Mouse (Mus musculus) midbrain, embryonic 16.5 days (tissue): Measurements from ENCODE around the gene Smc2. TPM values are rescaled to one million over a fixed set of nuclear protein-coding genes. Genes with fewer than 3 reads are reported as not detected.
A peak's percentile ranks its signal among the peaks of the same experiment; 100 is the strongest.
"Not testable (repeated sequence)": the region's sequence is repeated elsewhere in the genome, so short reads cannot be mapped to it uniquely, and the experiment has no call there.

ENCODE experiments used
- ATAC-seq: fragments of 200-750 bp; cut with Nextera tagmentation; 2 replicates; pipeline ENCODE4 v1.8.0; 2017; ENCODE audit warnings: moderate TSS enrichment
- H3K27ac ChIP-seq: fragments of 300-500 bp; sonication (generic); 2 replicates; pipeline ENCODE4 v1.5.1; 2014; ENCODE audit warnings: mild to moderate bottlenecking, low read length, mixed read lengths
- H3K27me3 ChIP-seq: fragments of 300-500 bp; sonication (generic); 2 replicates; pipeline ENCODE4 v1.6.1; 2014; ENCODE audit warnings: low read depth, low read length, mixed read lengths; ENCODE audit not compliant: control insufficient read depth, insufficient read depth
- H3K36me3 ChIP-seq: fragments of 300-500 bp; sonication (generic); 2 replicates; pipeline ENCODE4 v1.6.1; 2014; ENCODE audit warnings: mild to moderate bottlenecking, low read length, moderate library complexity, mixed read lengths; ENCODE audit not compliant: control insufficient read depth, insufficient read depth
- H3K4me1 ChIP-seq: fragments of 300-500 bp; sonication (generic); 2 replicates; pipeline ENCODE4 v1.6.1; 2014; ENCODE audit warnings: mild to moderate bottlenecking, low read length, mixed read lengths; ENCODE audit not compliant: control insufficient read depth, insufficient read depth
- H3K4me2 ChIP-seq: fragments of 300-500 bp; sonication (generic); 2 replicates; pipeline ENCODE4 v1.6.1; 2014; ENCODE audit warnings: mild to moderate bottlenecking, low read length, mixed read lengths
- H3K4me3 ChIP-seq: fragments of 300-500 bp; sonication (generic); 2 replicates; pipeline ENCODE4 v1.5.1; 2014; ENCODE audit warnings: low read depth, mild to moderate bottlenecking, low read length, moderate library complexity, mixed read lengths
- H3K9ac ChIP-seq: fragments of 300-500 bp; sonication (generic); 2 replicates; pipeline ENCODE4 v1.6.1; 2014; ENCODE audit warnings: low read depth, low read length, mixed read lengths
- H3K9me3 ChIP-seq: fragments of 300-500 bp; sonication (generic); replicated peaks from 2 replicates; pipeline ENCODE4 v1.6.1; 2014; ENCODE audit warnings: mild to moderate bottlenecking, low read length, mixed read lengths; ENCODE audit not compliant: control insufficient read depth, poor library complexity, severe bottlenecking
- WGBS: fragments of 180-500 bp; shearing (Covaris S2); extraction: QIAGEN DNeasy Blood & Tissue Kit; methylation state at CpG from one replicate; pipeline ENCODE4 v1.1.7; 2014; 5-methylcytosine and 5-hydroxymethylcytosine counted together
- polyA plus RNA-seq: library from polyadenylated mRNA; unstranded; fragments of >200 nt; fragmentation: Nextera tagmentation; extraction: Ambion mirVana; gene quantifications from 2 replicates; pipeline ENCODE4 v1.2.1, GENCODE M21; 2015

The Smc2 gene
- polyA plus RNA-seq: 39.8 and 50.8 TPM in 2 replicates

DNA sequence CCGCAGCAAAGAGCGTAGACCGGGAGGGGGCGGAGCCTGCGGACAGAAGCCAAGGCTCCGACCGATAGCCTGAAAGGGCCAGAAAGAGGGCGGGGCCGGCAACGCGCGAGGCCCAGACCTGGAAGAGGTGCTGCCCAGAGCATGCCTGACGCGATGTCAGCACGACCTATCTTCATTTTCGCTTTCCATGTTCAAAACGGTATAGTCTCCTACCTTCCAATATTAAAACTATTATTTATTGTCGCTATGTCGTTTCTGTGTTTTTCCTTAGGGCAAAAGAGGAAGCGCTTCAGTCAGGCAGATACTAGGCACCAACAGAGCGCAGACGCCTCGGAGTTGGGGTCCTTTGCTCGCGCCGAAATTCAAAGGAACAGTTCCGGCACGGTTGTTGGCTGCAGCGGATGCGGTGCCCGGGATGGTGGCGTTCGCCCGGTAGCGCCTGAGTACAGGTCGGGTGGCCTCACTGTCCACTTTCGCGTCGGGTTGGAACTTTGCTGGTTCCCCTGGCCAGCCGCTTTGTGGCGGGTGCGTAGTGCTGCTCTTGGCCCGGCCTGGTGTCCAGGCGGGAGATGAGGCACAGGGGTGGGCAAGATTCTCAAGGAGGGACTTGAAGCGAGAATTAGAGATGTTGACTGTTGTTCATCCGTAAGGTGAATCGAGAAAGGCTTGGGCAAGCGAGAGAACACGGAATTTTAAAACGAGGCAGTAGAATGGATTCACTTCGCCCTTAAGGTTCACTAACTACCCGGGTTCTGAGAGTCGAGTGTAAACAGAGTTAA is at the start of gene Smc2:
Gene Smc2, plus strand, starts transcription at position 358 of the 779 bp plus-strand sequence.
- peak within 1 kb of the TSS; percentile 73 for H3K9ac ChIP-seq
- ATAC-seq: peak; percentile 99
- H3K36me3 ChIP-seq: no peaks in the 10 kb centered on the region

DNA sequence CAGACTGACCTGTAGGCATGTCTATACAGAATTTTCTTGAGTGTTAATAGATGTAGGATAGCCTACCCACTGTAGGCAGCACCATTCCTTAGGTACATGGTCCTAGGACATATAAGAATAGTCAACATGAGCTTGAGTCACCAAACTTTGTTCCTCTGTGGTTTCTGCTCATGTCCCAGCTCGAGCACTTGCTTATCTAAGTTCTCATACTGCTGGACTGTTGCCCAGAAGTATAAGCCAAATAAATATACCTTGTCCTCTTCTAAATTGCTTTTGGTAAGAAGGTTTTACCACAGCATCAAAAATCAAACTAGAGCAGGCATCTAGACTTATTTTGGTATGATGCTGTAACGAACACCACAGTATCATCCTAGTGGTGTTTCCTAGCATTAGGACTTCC is 27.5 kb upstream of the Smc2 start:
- Histone ChIP-seq H3K4me2 (no peak overlapping the region), H3K9me3 (no peaks in the 10 kb centered on the region), H3K36me3 (no peaks in the 10 kb centered on the region), H3K27me3 (no peaks in the 10 kb centered on the region), H3K4me1 (no peaks in the 10 kb centered on the region), H3K27ac (no peak overlapping the region), H3K9ac (no peak overlapping the region), H3K4me3 (no peak overlapping the region)
- no peak for ATAC-seq
- 83% methylated on average over 2 of the region's 2 CpGs for WGBS

More for the DNA sequence above, at the start of gene Smc2:
- H3K27ac ChIP-seq: peak within 1 kb of the TSS; percentile 87
- no peaks in the 10 kb centered on the region for H3K9me3 ChIP-seq
- WGBS: 0% methylated on average over 52 of the region's 53 CpGs
- H3K4me2 ChIP-seq: peak within 1 kb of the TSS; percentile 69
- no peaks in the 10 kb centered on the region for H3K27me3 ChIP-seq
- peaks cover 7% of the 10 kb centered on the region for H3K4me1 ChIP-seq
- peak within 1 kb of the TSS; percentile 82 for H3K4me3 ChIP-seq

DNA sequence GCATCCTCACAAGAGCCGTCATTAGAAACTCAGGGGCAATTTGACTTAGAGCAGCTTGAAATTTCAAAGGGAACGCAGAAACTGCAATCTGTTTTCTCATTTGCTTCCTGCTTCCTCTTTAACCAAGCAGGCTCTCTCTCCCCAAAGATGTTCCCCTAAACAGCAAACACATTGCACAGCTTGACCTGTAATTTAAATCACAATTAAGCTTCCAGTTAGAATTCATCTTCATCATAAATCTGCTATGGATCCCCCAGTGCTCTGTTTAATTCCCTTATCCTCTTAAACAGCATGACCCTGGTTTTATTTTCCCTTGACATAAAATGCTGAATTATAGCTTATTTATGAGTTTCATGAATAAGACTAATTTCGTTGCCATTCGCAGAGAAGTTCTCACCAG is 15.4 kb upstream of the Smc2 start:
- ATAC-seq: no peak
- no peaks in the 10 kb centered on the region for H3K36me3 ChIP-seq
- 52% methylated on average over 4 of the region's 4 CpGs for WGBS

DNA sequence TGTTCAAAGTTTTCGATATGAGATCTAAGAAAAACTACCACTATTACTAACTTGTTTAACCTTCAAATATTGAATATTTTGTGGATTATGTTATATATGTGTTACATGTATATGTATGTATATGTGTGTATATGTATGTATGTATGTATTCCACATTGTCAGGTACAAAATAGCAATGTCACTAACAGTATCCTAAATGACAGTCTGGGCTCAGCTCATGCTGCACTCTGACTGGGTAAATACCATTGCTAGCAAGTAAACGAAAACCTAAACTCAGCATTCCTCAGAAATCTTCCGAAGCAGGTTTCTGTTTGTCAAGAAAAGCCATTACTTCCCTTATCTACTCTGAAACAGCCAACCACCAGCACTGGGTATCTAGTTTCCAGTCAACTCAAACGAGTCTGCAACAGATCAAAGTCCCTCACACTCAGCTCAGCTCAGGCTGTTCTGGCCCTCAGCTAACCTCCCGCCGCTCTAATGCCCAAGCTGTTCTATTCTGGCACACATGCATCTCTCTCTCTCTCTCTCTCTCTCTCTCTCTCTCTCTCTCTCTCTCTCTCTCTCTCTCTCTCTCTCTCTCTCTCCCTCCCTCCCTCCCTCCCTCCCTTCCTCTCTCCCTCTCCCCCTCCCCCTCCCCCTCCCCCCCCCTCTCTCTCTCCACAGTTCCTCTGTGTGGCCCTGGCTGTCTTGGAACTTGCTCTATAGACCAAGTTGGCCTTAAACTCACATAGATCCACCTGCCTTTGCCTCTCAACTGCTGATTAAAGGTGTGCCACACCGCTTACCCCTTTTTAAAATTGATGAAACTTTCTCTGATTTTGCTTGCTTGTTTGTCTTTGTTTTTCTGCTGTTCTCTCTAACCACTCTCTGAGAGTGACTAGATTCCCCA is 9.5 kb upstream of the Smc2 start:
- no peaks in the 10 kb centered on the region for H3K9me3 ChIP-seq
- H3K4me3 ChIP-seq: no peak overlapping the region
- no peak overlapping the region for H3K27ac ChIP-seq
- H3K36me3 ChIP-seq: no peaks in the 10 kb centered on the region
- WGBS: 52% methylated on average over 7 of the region's 7 CpGs
- no peak overlapping the region for H3K9ac ChIP-seq
- no peaks in the 10 kb centered on the region for H3K27me3 ChIP-seq
- H3K4me2 ChIP-seq: no peak overlapping the region
- H3K4me1 ChIP-seq: no peaks in the 10 kb centered on the region
- ATAC-seq: no peak

More for the DNA sequence above, 15.4 kb upstream of the Smc2 start:
- Histone ChIP-seq H3K27ac (no peak overlapping the region), H3K27me3 (no peaks in the 10 kb centered on the region), H3K4me3 (no peak overlapping the region), H3K4me2 (no peak overlapping the region), H3K9me3 (no peaks in the 10 kb centered on the region), H3K4me1 (no peaks in the 10 kb centered on the region), H3K9ac (no peak overlapping the region)

DNA sequence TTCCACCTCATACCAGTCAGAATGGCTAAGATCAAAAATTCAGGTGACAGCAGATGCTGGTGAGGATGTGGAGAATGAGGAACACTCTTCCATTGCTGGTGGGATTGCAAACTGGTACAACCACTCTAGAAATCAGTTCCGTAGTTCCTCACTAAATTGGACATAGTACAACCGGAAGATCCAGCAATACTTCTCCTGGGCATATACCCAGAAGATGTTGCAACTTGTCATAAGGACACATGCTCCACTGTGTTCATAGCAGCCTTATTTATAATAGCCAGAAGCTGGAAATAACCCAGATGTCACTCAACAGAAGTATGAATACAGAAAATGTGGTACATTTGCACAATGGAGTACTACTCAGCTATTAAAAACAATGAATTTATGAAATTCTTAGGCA is 3.5 kb upstream of the Smc2 start:
- not testable (repeated sequence) for H3K9ac ChIP-seq, H3K4me3 ChIP-seq, H3K9me3 ChIP-seq, H3K4me2 ChIP-seq, H3K36me3 ChIP-seq, H3K4me1 ChIP-seq, ATAC-seq, H3K27ac ChIP-seq, H3K27me3 ChIP-seq
- WGBS: 95% methylated on average over 2 of the region's 2 CpGs

DNA sequence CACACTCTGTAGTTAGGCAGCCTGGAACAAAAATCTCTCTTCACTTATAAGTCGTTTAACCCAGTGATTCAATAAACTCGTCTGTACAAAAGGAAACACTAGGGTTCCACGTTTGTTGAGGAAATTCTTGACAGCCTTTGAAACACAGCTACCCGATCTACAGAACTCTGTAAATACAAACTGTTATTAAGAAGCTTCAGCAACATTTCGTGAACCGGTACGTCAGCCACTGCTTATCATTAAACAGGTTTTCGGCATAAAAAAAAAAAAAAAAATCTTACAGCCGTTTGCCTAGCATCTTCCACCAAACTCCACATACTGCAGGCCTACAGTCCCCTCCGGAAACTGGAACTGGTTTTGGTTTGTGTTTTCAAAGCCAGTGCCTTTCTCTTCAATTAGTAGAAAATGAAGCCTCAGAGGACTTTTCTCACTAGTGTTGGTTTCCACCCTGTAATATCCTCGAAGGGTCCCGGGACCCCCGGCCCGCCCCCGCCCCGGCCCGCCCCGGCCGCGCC is 615 bp upstream of the Smc2 start:
- no peak; the same call in none of the 2 replicates for ATAC-seq
- H3K36me3 ChIP-seq: no peaks in the 10 kb centered on the region
- WGBS: under 1% methylated on average over 20 of the region's 20 CpGs
- H3K27ac ChIP-seq: peak overlapping the region; percentile 87
- H3K4me3 ChIP-seq: peak overlapping the region; percentile 82
- H3K4me1 ChIP-seq: peaks cover 7% of the 10 kb centered on the region
- H3K9ac ChIP-seq: peak overlapping the region; percentile 73
- H3K27me3 ChIP-seq: no peaks in the 10 kb centered on the region
- H3K4me2 ChIP-seq: peak overlapping the region; percentile 69
- no peaks in the 10 kb centered on the region for H3K9me3 ChIP-seq

DNA sequence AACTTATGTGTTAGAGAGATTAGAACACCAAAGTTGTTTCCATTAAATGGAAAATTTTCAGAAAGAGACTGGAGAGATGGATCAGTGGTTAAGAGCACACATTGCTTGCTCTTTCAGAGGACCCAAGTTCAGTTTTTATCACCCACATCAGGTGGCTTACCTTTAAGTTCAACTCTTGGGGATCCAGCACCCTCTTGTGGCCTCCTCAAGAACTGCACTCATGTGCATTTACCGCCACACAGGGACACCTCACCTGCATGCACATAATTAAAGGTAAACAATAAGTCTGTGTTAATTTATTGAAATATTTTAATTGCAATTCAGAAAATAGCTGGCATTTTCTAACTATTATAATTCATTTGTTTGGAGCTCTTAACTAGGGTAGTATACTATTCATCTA is 20.7 kb downstream of the Smc2 start:
- H3K9ac ChIP-seq: no peak overlapping the region
- H3K4me2 ChIP-seq: no peak overlapping the region
- no peak overlapping the region for H3K4me3 ChIP-seq
- no peaks in the 10 kb centered on the region for H3K27me3 ChIP-seq
- H3K27ac ChIP-seq: no peak overlapping the region
- no peaks in the 10 kb centered on the region for H3K9me3 ChIP-seq
- H3K4me1 ChIP-seq: no peaks in the 10 kb centered on the region
- peaks cover 6% of the 10 kb centered on the region; the same call in 1 of the 2 replicates for H3K36me3 ChIP-seq
- 98% methylated on average over 1 of the region's 1 CpGs for WGBS
- no peak for ATAC-seq

GRCm38 (mm10) chr4:52461321-52461720 is 22.3 kb downstream of the Smc2 start:
- Histone ChIP-seq H3K4me3 (no peak overlapping the region), H3K4me1 (no peaks in the 10 kb centered on the region), H3K27me3 (no peaks in the 10 kb centered on the region), H3K27ac (no peak overlapping the region), H3K9me3 (no peaks in the 10 kb centered on the region), H3K9ac (no peak overlapping the region), H3K36me3 (peaks cover 6% of the 10 kb centered on the region; the same call in 1 of the 2 replicates), H3K4me2 (no peak overlapping the region)
- WGBS: 88% methylated on average over 5 of the region's 5 CpGs
- ATAC-seq: no peak
